Mouse (Mus musculus): ENCODE measurements at regions not wholly inside any gene's neighbourhood (a gene's known extent, or its start where the extent isn't known, plus 50 kb on each side); places are given as distances from the start of the nearest gene placed in this dataset.

DNA sequence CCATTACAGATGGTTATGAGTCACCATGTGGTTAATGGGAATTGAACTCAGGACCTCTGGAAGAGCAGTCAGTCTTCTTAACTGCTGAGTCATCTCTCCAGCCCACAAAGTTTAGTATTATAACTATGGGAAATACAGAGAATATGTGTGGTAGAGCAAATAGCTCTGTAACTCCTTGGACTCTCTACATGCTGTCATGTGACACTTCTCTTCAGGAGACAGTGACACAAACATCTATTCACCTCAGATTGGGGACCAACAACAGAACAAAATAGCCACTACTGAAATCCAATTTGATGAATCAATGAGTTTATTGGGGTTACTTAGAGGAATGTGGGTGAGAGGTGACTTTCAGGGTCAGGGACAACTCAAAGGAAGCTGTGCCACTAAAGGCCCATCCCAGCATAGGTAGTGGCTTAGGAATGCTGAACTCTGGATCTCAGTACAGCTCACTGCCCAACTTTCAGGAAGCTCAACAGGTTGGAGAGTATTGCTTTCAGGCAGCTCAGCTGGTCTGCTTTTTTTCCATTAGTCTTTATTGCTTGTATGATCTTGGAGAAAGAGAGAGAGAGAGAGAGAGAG lies 71.8 kb upstream of the Ralgapa2 start:
- no peak for TF ChIP-seq POU5F1 (IDR thresholded peaks at IDR 0.05; ENCODE audit: borderline replicate concordance, low read length)
- TF ChIP-seq NANOG (IDR thresholded peaks at IDR 0.05; ENCODE audit: borderline replicate concordance, low read length) = no peak
- no peak for TF ChIP-seq CTCF (conservative IDR thresholded peaks at IDR 0.05; ENCODE audit: low read length)
- Histone ChIP-seq H3K27me3 (ENCODE audit: insufficient read depth, low read length) (no peaks in the 10 kb centered on the region), H3K4me1 (replicated peaks; ENCODE audit: low read depth, low read length) (no peaks in the 10 kb centered on the region)

DNA sequence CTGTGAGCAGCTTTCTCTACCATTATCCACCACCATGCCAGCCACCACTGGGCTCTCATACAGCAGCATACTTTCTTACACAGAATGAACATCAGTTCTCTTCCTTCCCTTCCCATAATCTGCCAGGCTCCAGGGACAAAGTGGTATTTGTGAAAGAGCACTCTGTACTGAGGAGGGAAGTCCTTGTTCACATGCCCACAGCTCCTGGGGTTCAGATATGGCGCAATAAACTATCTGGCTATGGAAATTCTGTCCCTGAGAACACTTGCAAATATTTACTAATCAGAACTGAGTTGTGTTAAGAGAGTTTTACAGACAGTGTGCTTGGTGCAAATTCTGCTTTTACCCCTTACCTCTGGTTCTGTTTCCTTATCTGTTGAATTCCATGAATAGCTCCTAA lies 74.2 kb upstream of the Ralgapa2 start:
- TF ChIP-seq NANOG (IDR thresholded peaks at IDR 0.05; ENCODE audit: borderline replicate concordance, low read length) = no peak
- TF ChIP-seq CTCF (conservative IDR thresholded peaks at IDR 0.05; ENCODE audit: low read length) = no peak
- no peak for TF ChIP-seq POU5F1 (IDR thresholded peaks at IDR 0.05; ENCODE audit: borderline replicate concordance, low read length)

More for the DNA sequence above, 71.8 kb upstream of the Ralgapa2 start:
- no peak overlapping the region for H3K4me3 ChIP-seq (replicated peaks; ENCODE audit: low read length)
- H3K36me3 ChIP-seq (ENCODE audit: insufficient read depth, low read length) = no peaks in the 10 kb centered on the region
- no peaks in the 10 kb centered on the region for H3K9me3 ChIP-seq (ENCODE audit: low read length)

DNA sequence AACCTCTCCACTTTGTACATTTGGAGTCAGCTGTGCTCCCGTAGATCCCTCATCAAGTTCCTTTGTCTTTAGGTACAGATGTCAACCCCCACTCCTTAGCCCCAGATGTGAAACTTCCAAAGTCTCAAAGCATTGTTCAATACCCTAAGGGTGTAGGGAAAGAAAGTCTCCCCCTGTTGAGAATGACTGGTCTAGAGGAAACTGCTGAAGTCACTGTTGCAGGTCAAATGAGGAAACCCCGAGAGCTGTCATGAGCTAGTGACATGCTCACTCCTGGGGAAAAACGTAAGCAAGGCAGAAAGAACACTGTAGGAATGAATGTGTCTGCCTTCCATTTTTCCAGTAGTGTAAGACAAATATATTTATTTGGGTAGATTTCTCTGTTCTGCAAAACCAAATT lies 74.8 kb upstream of the Ralgapa2 start:
- H3K36me3 ChIP-seq (ENCODE audit: insufficient read depth, low read length) = no peaks in the 10 kb centered on the region
- H3K4me3 ChIP-seq (replicated peaks; ENCODE audit: low read length) = no peak overlapping the region
- TF ChIP-seq POU5F1 (IDR thresholded peaks at IDR 0.05; ENCODE audit: borderline replicate concordance, low read length) (no peak), CTCF (conservative IDR thresholded peaks at IDR 0.05; ENCODE audit: low read length) (no peak), NANOG (IDR thresholded peaks at IDR 0.05; ENCODE audit: borderline replicate concordance, low read length) (no peak)
- no peaks in the 10 kb centered on the region for H3K4me1 ChIP-seq (replicated peaks; ENCODE audit: low read depth, low read length)
- no peaks in the 10 kb centered on the region for H3K27me3 ChIP-seq (ENCODE audit: insufficient read depth, low read length)
- H3K9me3 ChIP-seq (ENCODE audit: low read length) = no peaks in the 10 kb centered on the region

More for the DNA sequence above, 74.2 kb upstream of the Ralgapa2 start:
- H3K4me3 ChIP-seq (replicated peaks; ENCODE audit: low read length) = no peak overlapping the region
- no peaks in the 10 kb centered on the region for H3K36me3 ChIP-seq (ENCODE audit: insufficient read depth, low read length)
- no peaks in the 10 kb centered on the region for H3K4me1 ChIP-seq (replicated peaks; ENCODE audit: low read depth, low read length)
- H3K27me3 ChIP-seq (ENCODE audit: insufficient read depth, low read length) = no peaks in the 10 kb centered on the region
- H3K9me3 ChIP-seq (ENCODE audit: low read length) = no peaks in the 10 kb centered on the region

DNA sequence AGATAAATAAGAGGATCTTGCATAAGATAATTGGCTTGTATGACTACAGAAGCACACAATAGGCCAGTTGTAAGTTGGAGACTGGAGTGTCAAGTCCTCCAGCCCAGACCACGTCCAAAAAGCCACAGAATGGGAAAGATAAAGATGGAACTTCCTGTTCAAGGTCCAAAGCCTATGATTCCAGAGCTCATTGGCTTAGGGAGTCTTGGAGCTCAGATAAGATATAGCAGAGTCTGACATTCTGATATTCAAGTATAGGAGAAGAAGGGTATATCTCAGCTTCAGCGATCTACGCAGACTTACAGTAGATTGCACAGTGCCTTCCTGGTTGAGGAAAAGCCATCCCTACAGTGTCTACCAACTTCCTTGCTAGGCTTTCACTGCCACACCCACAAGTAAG lies 77.7 kb upstream of the Ralgapa2 start:
- no peak for TF ChIP-seq CTCF (conservative IDR thresholded peaks at IDR 0.05; ENCODE audit: low read length)
- no peaks in the 10 kb centered on the region for H3K27me3 ChIP-seq (ENCODE audit: insufficient read depth, low read length)
- H3K9me3 ChIP-seq (ENCODE audit: low read length) = no peaks in the 10 kb centered on the region
- no peaks in the 10 kb centered on the region for H3K36me3 ChIP-seq (ENCODE audit: insufficient read depth, low read length)
- H3K4me1 ChIP-seq (replicated peaks; ENCODE audit: low read depth, low read length) = no peaks in the 10 kb centered on the region
- no peak overlapping the region for H3K4me3 ChIP-seq (replicated peaks; ENCODE audit: low read length)

DNA sequence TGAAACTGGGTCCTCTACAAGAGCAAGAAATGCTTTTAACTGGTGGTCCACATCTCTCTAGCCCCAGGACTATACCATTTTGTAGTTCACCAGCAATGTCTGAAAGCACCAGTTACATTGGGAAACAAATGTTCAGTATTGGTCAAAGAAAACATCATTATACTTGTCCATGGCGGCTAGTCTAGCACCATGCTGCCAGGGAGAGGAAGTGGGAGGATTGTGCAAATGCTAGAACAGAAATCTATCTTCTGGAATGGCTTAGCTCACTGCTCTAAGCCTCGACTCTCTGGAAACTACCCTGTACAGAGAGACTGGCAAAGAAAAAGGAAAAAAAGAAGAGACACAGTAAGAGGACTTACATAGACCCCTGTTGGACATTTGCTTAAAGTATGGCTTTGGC lies 81.1 kb upstream of the Ralgapa2 start:
- H3K27me3 ChIP-seq (ENCODE audit: insufficient read depth, low read length) = no peaks in the 10 kb centered on the region
- H3K36me3 ChIP-seq (ENCODE audit: insufficient read depth, low read length) = no peaks in the 10 kb centered on the region
- no peak overlapping the region for H3K4me3 ChIP-seq (replicated peaks; ENCODE audit: low read length)
- no peaks in the 10 kb centered on the region for H3K9me3 ChIP-seq (ENCODE audit: low read length)
- no peak for TF ChIP-seq CTCF (conservative IDR thresholded peaks at IDR 0.05; ENCODE audit: low read length)
- no peak for TF ChIP-seq POU5F1 (IDR thresholded peaks at IDR 0.05; ENCODE audit: borderline replicate concordance, low read length)
- no peak for TF ChIP-seq NANOG (IDR thresholded peaks at IDR 0.05; ENCODE audit: borderline replicate concordance, low read length)
- H3K4me1 ChIP-seq (replicated peaks; ENCODE audit: low read depth, low read length) = no peaks in the 10 kb centered on the region

DNA sequence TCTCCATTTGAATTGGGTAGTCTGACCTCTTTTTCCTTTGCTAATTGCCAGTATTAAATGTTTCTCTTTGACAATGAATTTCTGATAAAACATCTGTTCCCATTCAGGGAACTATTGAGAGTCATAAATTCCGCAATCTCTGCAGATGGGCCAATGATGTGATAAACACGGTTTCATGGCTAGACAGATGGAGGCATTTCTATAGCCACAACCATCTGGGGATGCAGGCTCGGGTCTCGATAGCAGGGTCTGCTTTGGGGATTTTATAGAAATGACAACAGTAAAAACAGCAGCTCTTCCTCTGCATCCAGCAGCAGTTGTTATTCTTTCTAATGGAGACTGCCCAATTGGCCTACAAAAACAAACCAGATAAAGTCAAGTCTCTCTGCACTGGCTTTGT lies 82.1 kb upstream of the Ralgapa2 start:
- Histone ChIP-seq H3K9me3 (ENCODE audit: low read length) (no peaks in the 10 kb centered on the region), H3K36me3 (ENCODE audit: insufficient read depth, low read length) (no peaks in the 10 kb centered on the region), H3K4me3 (replicated peaks; ENCODE audit: low read length) (no peak overlapping the region), H3K27me3 (ENCODE audit: insufficient read depth, low read length) (no peaks in the 10 kb centered on the region), H3K4me1 (replicated peaks; ENCODE audit: low read depth, low read length) (no peaks in the 10 kb centered on the region)
- no peak for TF ChIP-seq POU5F1 (IDR thresholded peaks at IDR 0.05; ENCODE audit: borderline replicate concordance, low read length)
- no peak for TF ChIP-seq NANOG (IDR thresholded peaks at IDR 0.05; ENCODE audit: borderline replicate concordance, low read length)
- no peak for TF ChIP-seq CTCF (conservative IDR thresholded peaks at IDR 0.05; ENCODE audit: low read length)

DNA sequence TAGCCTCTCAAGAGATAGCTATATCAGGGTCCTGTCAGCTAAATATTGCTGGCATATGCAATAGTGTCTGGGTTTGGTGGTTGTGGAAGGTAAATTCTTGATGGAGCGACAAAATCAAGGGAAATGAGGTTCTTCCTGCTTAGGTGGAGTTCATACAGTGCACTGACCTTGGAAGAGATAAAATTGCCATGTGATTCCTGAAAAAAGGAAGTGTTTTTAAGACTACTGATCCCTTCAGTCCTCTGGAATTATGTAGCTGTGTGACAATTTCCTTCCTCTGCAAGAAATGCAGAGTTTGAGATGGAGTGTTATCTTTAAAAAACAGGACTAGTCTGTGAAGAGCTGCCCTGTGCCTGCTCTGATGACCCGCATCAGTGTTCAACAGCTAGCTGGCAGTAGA lies 83.5 kb upstream of the Ralgapa2 start:
- TF ChIP-seq NANOG (IDR thresholded peaks at IDR 0.05; ENCODE audit: borderline replicate concordance, low read length) (no peak), CTCF (conservative IDR thresholded peaks at IDR 0.05; ENCODE audit: low read length) (no peak), POU5F1 (IDR thresholded peaks at IDR 0.05; ENCODE audit: borderline replicate concordance, low read length) (no peak)
- H3K9me3 ChIP-seq (ENCODE audit: low read length) = no peaks in the 10 kb centered on the region
- no peaks in the 10 kb centered on the region for H3K27me3 ChIP-seq (ENCODE audit: insufficient read depth, low read length)
- no peaks in the 10 kb centered on the region for H3K4me1 ChIP-seq (replicated peaks; ENCODE audit: low read depth, low read length)
- H3K36me3 ChIP-seq (ENCODE audit: insufficient read depth, low read length) = no peaks in the 10 kb centered on the region
- no peak overlapping the region for H3K4me3 ChIP-seq (replicated peaks; ENCODE audit: low read length)

DNA sequence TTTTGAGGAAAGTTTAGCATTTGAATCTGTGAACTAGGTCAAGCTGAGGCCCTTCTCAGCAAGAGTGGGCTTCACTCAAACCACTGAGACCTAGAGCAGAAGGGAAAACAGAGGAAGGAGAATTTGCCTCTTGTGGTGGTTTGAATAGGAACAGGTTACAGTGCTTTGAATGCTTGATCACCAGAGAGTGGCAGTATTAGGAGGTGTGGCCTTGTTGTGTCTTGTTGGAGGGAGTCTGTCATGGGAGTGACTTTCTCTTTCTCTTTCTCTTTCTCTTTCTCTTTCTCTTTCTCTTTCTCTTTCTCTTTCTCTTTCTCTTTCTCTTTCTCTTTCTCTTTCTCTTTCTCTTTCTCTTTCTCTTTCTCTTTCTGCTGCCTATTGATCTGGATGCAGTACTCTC lies 94.0 kb upstream of the Ralgapa2 start:
- H3K27me3 ChIP-seq (ENCODE audit: insufficient read depth, low read length) = no peaks in the 10 kb centered on the region
- no peaks in the 10 kb centered on the region for H3K36me3 ChIP-seq (ENCODE audit: insufficient read depth, low read length)
- no peak overlapping the region for H3K4me3 ChIP-seq (replicated peaks; ENCODE audit: low read length)
- peaks cover 16% of the 10 kb centered on the region for H3K9me3 ChIP-seq (ENCODE audit: low read length)
- TF ChIP-seq CTCF (conservative IDR thresholded peaks at IDR 0.05; ENCODE audit: low read length) = no peak
- TF ChIP-seq POU5F1 (IDR thresholded peaks at IDR 0.05; ENCODE audit: borderline replicate concordance, low read length) = no peak
- no peak for TF ChIP-seq NANOG (IDR thresholded peaks at IDR 0.05; ENCODE audit: borderline replicate concordance, low read length)
- H3K4me1 ChIP-seq (replicated peaks; ENCODE audit: low read depth, low read length) = no peaks in the 10 kb centered on the region

DNA sequence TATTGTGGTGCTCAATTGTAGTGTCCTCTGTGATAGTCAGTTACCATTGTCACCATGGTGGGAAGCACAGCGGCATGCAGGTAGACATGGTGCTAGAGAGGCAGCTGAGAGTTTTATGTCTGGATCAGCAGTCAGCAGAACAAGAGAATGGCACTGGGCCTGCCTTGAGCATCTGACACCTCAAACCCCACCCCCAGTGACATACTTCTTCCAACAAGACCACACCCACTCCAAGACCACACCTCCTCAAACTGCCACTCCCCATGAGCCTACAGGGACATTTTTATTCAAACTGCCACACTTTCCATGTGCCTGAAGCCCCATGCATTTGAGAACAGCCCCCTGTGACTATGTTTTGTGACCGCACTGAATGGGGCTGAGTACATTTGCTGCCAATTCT lies 98.8 kb upstream of the Ralgapa2 start:
- peaks cover 9% of the 10 kb centered on the region for H3K4me1 ChIP-seq (replicated peaks; ENCODE audit: low read depth, low read length)
- TF ChIP-seq POU5F1 (IDR thresholded peaks at IDR 0.05; ENCODE audit: borderline replicate concordance, low read length) = no peak
- no peak for TF ChIP-seq CTCF (conservative IDR thresholded peaks at IDR 0.05; ENCODE audit: low read length)
- H3K4me3 ChIP-seq (replicated peaks; ENCODE audit: low read length) = no peak overlapping the region
- H3K9me3 ChIP-seq (ENCODE audit: low read length) = 0 out of 2 replicates have a peak, but pooled peaks cover 4% of the 10 kb centered on the region
- no peaks in the 10 kb centered on the region for H3K36me3 ChIP-seq (ENCODE audit: insufficient read depth, low read length)
- H3K27me3 ChIP-seq (ENCODE audit: insufficient read depth, low read length) = no peaks in the 10 kb centered on the region

Measured in E14TG2a.4 (cell line).